Comparison of ENCODE assay signal across 8 mouse cellular contexts in genomic region chr4:49521346-49521745, GRCm38 (mm10). TPM values are rescaled to one million over a fixed set of nuclear protein-coding genes. Genes with fewer than 3 reads are reported as not detected.
DNase-seq lines count a peak whose midpoint lies in the region; ATAC-seq and TF ChIP-seq lines count a peak whose summit lies in the region.

No protein-coding gene starts in this region.

- H3K79me2 ChIP-seq in MEL (ENCODE audit: control insufficient read depth, insufficient read depth, low read length, poor library complexity) (peaks cover 38% of the 10 kb centered on the region), macrophage (ENCODE audit: inconsistent target) (peaks cover 45% of the 10 kb centered on the region)

- TF ChIP-seq RAD21 in MEL (IDR thresholded peaks at IDR 0.05; ENCODE audit: low read depth, low read length) = no peak

- H3K4me2 ChIP-seq in forebrain, embryonic 16.5 days (ENCODE audit: low read length) = peak overlapping the region; percentile 78

- peak overlapping the region; percentile 89 for H3K27ac ChIP-seq in heart, embryonic 10.5 days
- H3K27ac ChIP-seq in MEL (ENCODE audit: control insufficient read depth, low read depth, low read length) = no peak overlapping the region
- H3K27ac ChIP-seq in forebrain, embryonic 16.5 days (ENCODE audit: low read length) = 0 out of 2 replicates have a peak overlapping the region, but pooled peaks have one; percentile 0
- H3K27ac ChIP-seq in macrophage = peak overlapping the region; percentile 21; the same call in 1 of the 2 replicates

- ATAC-seq in forebrain, embryonic 16.5 days = no peak

- peaks cover 38% of the 10 kb centered on the region for H3K36me3 ChIP-seq in heart, embryonic 10.5 days
- H3K36me3 ChIP-seq in MEL (ENCODE audit: control insufficient read depth in 1 of 2, insufficient read depth in 2 of 2, low read length in 2 of 2) = peaks cover 0 to 21% of the 10 kb centered on the region in 2 experiments; a peak in 3 of 4 replicates
- H3K36me3 ChIP-seq in forebrain, embryonic 16.5 days (ENCODE audit: control insufficient read depth, insufficient read depth) = peaks cover 5% of the 10 kb centered on the region
- H3K36me3 ChIP-seq in macrophage (ENCODE audit: inconsistent target) = no peaks in the 10 kb centered on the region

- 0 out of 6 replicates have a peak, but pooled peaks of 1 of the 3 experiments have one; percentile 4 for TF ChIP-seq CTCF in MEL (IDR thresholded peaks at IDR 0.05 in 2 of 3, conservative IDR thresholded peaks at IDR 0.05 in 1 of 3; ENCODE audit: control insufficient read depth in 1 of 3, insufficient read depth in 1 of 3, low read depth in 2 of 3, low read length in 3 of 3, poor library complexity in 1 of 3, severe bottlenecking in 1 of 3)

- under 1% methylated on average over 17 of the region's 17 CpGs for WGBS in heart, embryonic 10.5 days
- WGBS in forebrain, embryonic 16.5 days = 0% methylated on average over 17 of the region's 17 CpGs
- WGBS in macrophage (ENCODE audit: missing documents) = 2% methylated on average over 17 of the region's 17 CpGs

- intact Hi-C loops in heart, postnatal 25 days (cut with DNase I) = no loop called here

- DNase-seq in heart, embryonic 10.5 days (ENCODE audit: low spot score) = no peak
- no peak for DNase-seq in heart, postnatal 25 days (ENCODE audit: low spot score)
- peak; percentile 64 for DNase-seq in MEL (ENCODE audit: low read depth, low spot score)
- no peak for DNase-seq in spleen, postnatal 36 days (ENCODE audit: low spot score in 2 of 2)
- no peak for DNase-seq in adipocyte (ENCODE audit: low spot score)
- no peak for DNase-seq in ovary, adult 18-20 months (ENCODE audit: low spot score)

- H3K9ac ChIP-seq in MEL (ENCODE audit: control insufficient read depth, low read depth, low read length, poor library complexity, severe bottlenecking) = peak overlapping the region; percentile 84
- peak overlapping the region; percentile 77 for H3K9ac ChIP-seq in forebrain, embryonic 16.5 days (replicated peaks; ENCODE audit: low read depth, low read length)

- no peak for TF ChIP-seq EP300 in MEL (IDR thresholded peaks at IDR 0.05; ENCODE audit: low read depth in 1 of 2, low read length in 2 of 2)

- peak overlapping the region; percentile 77 for H3K4me3 ChIP-seq in heart, embryonic 10.5 days
- peak overlapping the region; percentile 63 to 66 for H3K4me3 ChIP-seq in MEL (ENCODE audit: control insufficient read depth in 1 of 2, insufficient read depth in 1 of 2, low read depth in 2 of 2, low read length in 2 of 2)
- H3K4me3 ChIP-seq in forebrain, embryonic 16.5 days (replicated peaks; ENCODE audit: low read length) = peak overlapping the region; percentile 76
- peak overlapping the region; percentile 93 for H3K4me3 ChIP-seq in macrophage (ENCODE audit: inconsistent target)

- no peaks in the 10 kb centered on the region for H3K9me3 ChIP-seq in heart, embryonic 10.5 days
- no peaks in the 10 kb centered on the region for H3K9me3 ChIP-seq in MEL (replicated peaks; ENCODE audit: insufficient read depth, low read length)
- no peaks in the 10 kb centered on the region for H3K9me3 ChIP-seq in forebrain, embryonic 16.5 days (ENCODE audit: control insufficient read depth, low read length)

- no peaks in the 10 kb centered on the region for H3K27me3 ChIP-seq in heart, embryonic 10.5 days (ENCODE audit: insufficient read depth, poor library complexity, severe bottlenecking)
- no peaks in the 10 kb centered on the region for H3K27me3 ChIP-seq in MEL (ENCODE audit: control insufficient read depth in 1 of 2, insufficient read depth in 2 of 2, low read length in 2 of 2)
- H3K27me3 ChIP-seq in forebrain, embryonic 16.5 days (replicated peaks; ENCODE audit: control insufficient read depth, insufficient read depth, low read length) = no peaks in the 10 kb centered on the region

- TF ChIP-seq POLR2A in MEL (IDR thresholded peaks at IDR 0.05; ENCODE audit: control insufficient read depth in 1 of 2, insufficient read depth in 1 of 2, low read depth in 1 of 2, low read length in 2 of 2, poor library complexity in 1 of 2) = no peak

- peaks cover 9% of the 10 kb centered on the region; the same call in 1 of the 2 replicates for H3K4me1 ChIP-seq in heart, embryonic 10.5 days
- H3K4me1 ChIP-seq in MEL (ENCODE audit: control insufficient read depth in 1 of 2, insufficient read depth in 2 of 2, low read length in 2 of 2) = peaks cover 5 to 16% of the 10 kb centered on the region in 2 experiments; a peak in 3 of 4 replicates
- peaks cover 16% of the 10 kb centered on the region for H3K4me1 ChIP-seq in forebrain, embryonic 16.5 days (replicated peaks; ENCODE audit: control insufficient read depth, insufficient read depth, low read length)

TF ChIP-seq in MEL, 35 proteins besides CTCF, POLR2A, EP300 and RAD21 (continues in another document):
- no peak for TF ChIP-seq MAZ (IDR thresholded peaks at IDR 0.05; ENCODE audit: low read depth, low read length)
- TF ChIP-seq BHLHE40 (IDR thresholded peaks at IDR 0.05; ENCODE audit: borderline replicate concordance, low read depth, low read length) = no peak
- no peak for TF ChIP-seq ZNF384 (IDR thresholded peaks at IDR 0.05; ENCODE audit: low read depth, low read length)
- TF ChIP-seq MXI1 (IDR thresholded peaks at IDR 0.05; ENCODE audit: low read depth, low read length) = no peak
- no peak for TF ChIP-seq TBP (IDR thresholded peaks at IDR 0.05; ENCODE audit: low read depth, low read length)
- TF ChIP-seq UBTF (IDR thresholded peaks at IDR 0.05; ENCODE audit: borderline replicate concordance, insufficient read depth, low read depth, low read length) = no peak
- TF ChIP-seq MAX (IDR thresholded peaks at IDR 0.05; ENCODE audit: low read length) = no peak
- no peak for TF ChIP-seq JUND (IDR thresholded peaks at IDR 0.05; ENCODE audit: low read depth, low read length)

RNA-seq across cellular contexts. Expression of gene Zfp189, which starts 0.4 kb away (rescaled TPM):
- polyA plus RNA-seq in heart, embryonic 10.5 days (2016; fragmentation: Nextera tagmentation; extraction: Ambion mirVana) = 6.3 and 8.6 TPM in 2 replicates
- total RNA-seq in heart, postnatal 25 days (2021) = 1 to 10 TPM; 4.9 to 6.4 TPM
- 4.4 and 5.3 TPM in 2 replicates for total RNA-seq in MEL (2012; rRNA removed)
- polyA plus RNA-seq in MEL (2012; ENCODE audit: insufficient read depth in 1 of 2, insufficient read length in 2 of 2, low read depth in 1 of 2, low replicate concordance in 2 of 2, missing spikeins in 1 of 2) = 1 to 10 TPM in 1 of 2 experiments, not detected in 1; 3.3 TPM
- polyA plus RNA-seq in forebrain, embryonic 16.5 days (2015; fragmentation: Nextera tagmentation; extraction: Ambion mirVana) = 14.9 and 15.8 TPM in 2 replicates
- total RNA-seq in macrophage (2018; cell fraction: chromatin; rRNA removed) = 1 to 10 TPM in 20 of 26 experiments, under 1 TPM in 6; 0.29 to 8.1 (median 2.7) TPM
- total RNA-seq in macrophage (2018; cell fraction: cytosol; rRNA removed) = 1 to 10 TPM in 22 of 26 experiments, under 1 TPM in 4; 0.72 to 4.7 (median 2.7) TPM
- total RNA-seq in macrophage (2018; cell fraction: nucleus; rRNA removed) = 1 to 10 TPM in 22 of 26 experiments, under 1 TPM in 4; 0.57 to 7.7 (median 3.0) TPM
- 2.0 to 4.0 TPM (median 3.0 TPM) in 3 replicates for polyA plus RNA-seq in macrophage (2018)

RNA-seq across cellular contexts. Expression of gene Mrpl50, which starts 0.5 kb away (rescaled TPM):
- 69.5 and 81.7 TPM in 2 replicates for polyA plus RNA-seq in heart, embryonic 10.5 days (2016; fragmentation: Nextera tagmentation; extraction: Ambion mirVana)
- 10 to 100 TPM; 46.1 to 47.0 TPM for total RNA-seq in heart, postnatal 25 days (2021)
- 34.7 and 39.1 TPM in 2 replicates for total RNA-seq in MEL (2012; rRNA removed)
- polyA plus RNA-seq in MEL (2012; ENCODE audit: insufficient read depth in 1 of 2, insufficient read length in 2 of 2, low read depth in 1 of 2, low replicate concordance in 2 of 2, missing spikeins in 1 of 2) = 10 to 100 TPM in 1 of 2 experiments, not detected in 1; 54.5 TPM
- polyA plus RNA-seq in forebrain, embryonic 16.5 days (2015; fragmentation: Nextera tagmentation; extraction: Ambion mirVana) = 79.0 and 83.5 TPM in 2 replicates
- 10 to 100 TPM in 1 of 26 experiments, 1 to 10 TPM in 23, under 1 TPM in 2; 0.41 to 10.3 (median 3.4) TPM for total RNA-seq in macrophage (2018; cell fraction: chromatin; rRNA removed)
- 10 to 100 TPM in 25 of 26 experiments, 1 to 10 TPM in 1; 8.6 to 18.0 (median 13.8) TPM for total RNA-seq in macrophage (2018; cell fraction: cytosol; rRNA removed)
- 10 to 100 TPM in 8 of 26 experiments, 1 to 10 TPM in 18; 2.5 to 23.8 (median 6.4) TPM for total RNA-seq in macrophage (2018; cell fraction: nucleus; rRNA removed)
- polyA plus RNA-seq in macrophage (2018) = 16.6 to 26.8 TPM (median 24.5 TPM) in 3 replicates

RNA-seq across cellular contexts. Expression of gene Baat, which starts 15.0 kb away (rescaled TPM):
- polyA plus RNA-seq in heart, embryonic 10.5 days (2016; fragmentation: Nextera tagmentation; extraction: Ambion mirVana) = not detected in 2 replicates
- total RNA-seq in heart, postnatal 25 days (2021) = not detected
- not detected in 2 replicates for total RNA-seq in MEL (2012; rRNA removed)
- polyA plus RNA-seq in MEL (2012; ENCODE audit: insufficient read depth in 1 of 2, insufficient read length in 2 of 2, low read depth in 1 of 2, low replicate concordance in 2 of 2, missing spikeins in 1 of 2) (under 1 TPM in 1 of 2 experiments, not detected in 1; 0.15 TPM), macrophage (2018) (not detected in 3 replicates)
- polyA plus RNA-seq in forebrain, embryonic 16.5 days (2015; fragmentation: Nextera tagmentation; extraction: Ambion mirVana) = 0.12 and 0.16 TPM in 2 replicates
- not detected for total RNA-seq in macrophage (2018; cell fraction: chromatin; rRNA removed)
- not detected for total RNA-seq in macrophage (2018; cell fraction: cytosol; rRNA removed)
- total RNA-seq in macrophage (2018; cell fraction: nucleus; rRNA removed) = not detected

RNA-seq across cellular contexts. Expression of gene Aldob, which starts 28.0 kb away (rescaled TPM):
- 0.74 TPM in 1 of 2 replicates, not detected in the other for polyA plus RNA-seq in heart, embryonic 10.5 days (2016; fragmentation: Nextera tagmentation; extraction: Ambion mirVana)
- under 1 TPM in 1 of 2 experiments, not detected in 1; 0.14 TPM for total RNA-seq in heart, postnatal 25 days (2021)
- not detected in 2 replicates for total RNA-seq in MEL (2012; rRNA removed)
- polyA plus RNA-seq in MEL (2012; ENCODE audit: insufficient read depth in 1 of 2, insufficient read length in 2 of 2, low read depth in 1 of 2, low replicate concordance in 2 of 2, missing spikeins in 1 of 2) (not detected), macrophage (2018) (not detected in 3 replicates)
- 0.14 and 0.35 TPM in 2 replicates for polyA plus RNA-seq in forebrain, embryonic 16.5 days (2015; fragmentation: Nextera tagmentation; extraction: Ambion mirVana)
- not detected for total RNA-seq in macrophage (2018; cell fraction: chromatin; rRNA removed)
- total RNA-seq in macrophage (2018; cell fraction: cytosol; rRNA removed) = not detected
- total RNA-seq in macrophage (2018; cell fraction: nucleus; rRNA removed) = not detected

RNA-seq across cellular contexts. Expression of gene Acnat1, which starts 47.6 kb away (rescaled TPM):
- not detected in 2 replicates for polyA plus RNA-seq in heart, embryonic 10.5 days (2016; fragmentation: Nextera tagmentation; extraction: Ambion mirVana)
- total RNA-seq in heart, postnatal 25 days (2021) = not detected
- total RNA-seq in MEL (2012; rRNA removed) = not detected in 2 replicates
- polyA plus RNA-seq in MEL (2012; ENCODE audit: insufficient read depth in 1 of 2, insufficient read length in 2 of 2, low read depth in 1 of 2, low replicate concordance in 2 of 2, missing spikeins in 1 of 2) (not detected), macrophage (2018) (not detected in 3 replicates)
- not detected in 2 replicates for polyA plus RNA-seq in forebrain, embryonic 16.5 days (2015; fragmentation: Nextera tagmentation; extraction: Ambion mirVana)
- total RNA-seq in macrophage (2018; cell fraction: chromatin; rRNA removed) = not detected
- not detected for total RNA-seq in macrophage (2018; cell fraction: cytosol; rRNA removed)
- not detected for total RNA-seq in macrophage (2018; cell fraction: nucleus; rRNA removed)
